Mouse (Mus musculus) cerebral cortex, adult 2 months (tissue): Measurements from ENCODE around the gene 2700049A03Rik.

ENCODE experiments used
- WGBS: fragments of 180-500 bp; shearing (Covaris S2); methylation state at CpG from one replicate; pipeline ENCODE4 v1.1.7; 2018; 5-methylcytosine and 5-hydroxymethylcytosine counted together

Gene 2700049A03Rik

GRCm38 (mm10) chr12:71136130-71136973 is at the start of gene 2700049A03Rik, which contains the start of gene Timm9:
Gene 2700049A03Rik (plus strand): TSS chr12:71136848.
Gene Timm9 (minus strand): TSS chr12:71136684.
- under 1% methylated on average over 52 of the region's 52 CpGs for WGBS

GRCm38 (mm10) chr12:71104275-71104674 is 32.4 kb upstream of the 2700049A03Rik start:
- 93% methylated on average over 4 of the region's 4 CpGs for WGBS

GRCm38 (mm10) chr12:71107216-71107771 is 29.4 kb upstream of the 2700049A03Rik start:
- WGBS: 86% methylated on average over 6 of the region's 6 CpGs

GRCm38 (mm10) chr12:71111331-71111730 is 25.3 kb upstream of the 2700049A03Rik start, which contains the start of gene Tomm20l:
Gene Tomm20l (plus strand): TSS chr12:71111428.
- 13% methylated on average over 33 of the region's 33 CpGs for WGBS

- 59% methylated on average over 10 of the region's 10 CpGs for WGBS
Observed at GRCm38 (mm10) chr12:71113074-71113473, 23.6 kb upstream of the 2700049A03Rik start.

- WGBS: 14% methylated on average over 12 of the region's 12 CpGs
Observed at GRCm38 (mm10) chr12:71113675-71114288, 22.9 kb upstream of the 2700049A03Rik start.

GRCm38 (mm10) chr12:71116411-71116810 is 20.2 kb upstream of the 2700049A03Rik start:
- 67% methylated on average over 5 of the region's 5 CpGs for WGBS

GRCm38 (mm10) chr12:71122731-71123130 is 13.9 kb upstream of the 2700049A03Rik start:
- 91% methylated on average over 10 of the region's 10 CpGs for WGBS

- 79% methylated on average over 9 of the region's 9 CpGs for WGBS
Observed at GRCm38 (mm10) chr12:71123286-71123685, 13.4 kb upstream of the 2700049A03Rik start.

- 13% methylated on average over 5 of the region's 5 CpGs for WGBS
Observed at GRCm38 (mm10) chr12:71135581-71135980, 1.1 kb upstream of the 2700049A03Rik start.

GRCm38 (mm10) chr12:71136974-71137491 is 385 bp downstream of the 2700049A03Rik start:
- under 1% methylated on average over 30 of the region's 30 CpGs for WGBS

DNA sequence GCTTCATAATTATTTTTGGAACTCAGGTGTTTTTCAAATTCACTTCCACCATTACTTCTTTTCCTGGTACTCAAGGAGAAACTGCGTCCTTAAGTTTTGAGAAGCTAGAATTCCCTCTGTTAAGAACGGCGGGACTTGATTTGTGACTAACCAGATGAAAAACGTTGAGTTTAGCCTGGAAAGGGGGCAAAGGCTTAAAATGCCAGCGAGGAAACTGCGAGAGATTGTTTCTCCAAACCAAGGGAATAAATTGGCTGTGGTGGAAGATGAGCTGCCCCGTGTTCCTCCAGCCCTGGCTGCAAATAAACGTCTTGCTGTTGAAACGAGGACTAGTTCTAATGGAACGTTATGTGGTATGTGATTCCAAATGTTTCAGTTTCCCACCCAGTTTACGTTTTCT is 1.0 kb downstream of the 2700049A03Rik start:
- WGBS: 2% methylated on average over 11 of the region's 11 CpGs

DNA sequence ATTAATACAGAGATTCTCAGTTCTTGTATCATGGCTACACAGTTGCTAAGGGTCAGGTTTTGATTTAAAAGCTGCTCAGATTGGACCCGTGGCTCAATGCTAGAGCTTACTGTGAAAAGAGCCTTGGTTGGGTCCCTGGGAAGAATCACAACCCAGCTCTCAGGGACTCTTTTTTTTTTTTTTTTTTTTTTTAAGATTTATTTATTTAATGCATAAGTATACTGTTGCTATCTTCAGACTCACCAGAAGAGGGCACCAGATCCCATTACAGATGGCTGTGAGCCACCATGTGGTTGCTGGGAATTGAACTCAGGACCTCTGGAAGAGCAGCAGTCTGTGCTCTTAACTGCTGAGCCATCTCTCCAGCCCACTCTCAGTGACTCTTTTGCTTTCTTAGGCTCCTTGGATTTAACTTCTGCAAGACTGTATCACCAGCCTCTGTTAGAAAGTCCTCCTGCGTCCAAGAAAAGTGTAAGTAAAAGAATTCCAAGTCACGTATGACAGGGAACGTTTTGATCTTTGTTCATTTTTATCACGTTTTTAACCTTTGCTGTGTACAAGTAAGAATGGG is 2.7 kb downstream of the 2700049A03Rik start:
- WGBS: 79% methylated on average over 5 of the region's 5 CpGs

- WGBS: 88% methylated on average over 3 of the region's 3 CpGs
Observed at GRCm38 (mm10) chr12:71147641-71148040, 11.0 kb downstream of the 2700049A03Rik start.

GRCm38 (mm10) chr12:71148801-71149200 is 12.2 kb downstream of the 2700049A03Rik start:
- 95% methylated on average over 9 of the region's 9 CpGs for WGBS

GRCm38 (mm10) chr12:71149456-71149855 is 12.8 kb downstream of the 2700049A03Rik start:
- 90% methylated on average over 6 of the region's 6 CpGs for WGBS

DNA sequence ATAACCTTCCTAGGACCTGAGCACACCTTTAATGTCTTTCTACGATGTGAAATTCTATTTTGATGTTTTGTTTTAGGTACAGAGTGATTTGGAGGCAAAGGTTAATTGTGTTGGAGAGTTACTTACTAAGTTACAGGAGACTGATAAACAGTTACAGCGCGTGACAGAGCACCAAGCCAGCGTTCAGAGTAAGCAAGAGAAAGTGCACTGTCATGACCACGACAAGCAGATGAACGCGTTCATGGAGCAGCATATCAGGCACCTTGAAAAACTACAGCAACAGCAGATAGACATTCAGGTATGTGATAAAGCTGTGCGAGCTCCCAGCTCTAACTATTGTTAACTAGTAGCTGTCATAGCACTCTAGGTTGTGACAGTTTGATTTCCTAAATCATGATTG is 13.5 kb downstream of the 2700049A03Rik start:
- WGBS: 96% methylated on average over 8 of the region's 8 CpGs

DNA sequence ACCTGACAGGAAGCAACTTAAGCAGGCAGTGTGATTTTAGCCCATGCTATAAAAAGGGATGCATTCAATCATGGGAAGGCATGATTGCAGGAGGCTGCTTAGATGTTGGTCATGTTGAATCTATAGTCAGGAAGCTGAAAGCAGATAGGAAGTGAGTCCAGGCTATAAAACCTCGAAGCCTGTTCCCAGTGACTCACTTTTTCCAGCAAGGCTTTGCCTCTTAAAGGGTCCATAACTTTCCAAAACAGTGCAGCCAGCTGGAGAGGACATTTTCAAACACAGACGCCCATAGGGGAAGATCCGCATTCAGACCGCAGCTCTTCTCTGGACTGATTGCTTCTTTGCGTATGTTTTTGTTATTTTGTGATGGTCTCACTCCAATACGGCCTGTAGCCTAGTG is 18.3 kb downstream of the 2700049A03Rik start:
- WGBS: 92% methylated on average over 6 of the region's 6 CpGs

- 84% methylated on average over 6 of the region's 6 CpGs for WGBS
Observed at GRCm38 (mm10) chr12:71157974-71158373, 21.3 kb downstream of the 2700049A03Rik start.

GRCm38 (mm10) chr12:71164410-71164809 is 27.8 kb downstream of the 2700049A03Rik start:
- 97% methylated on average over 9 of the region's 9 CpGs for WGBS

- 78% methylated on average over 1 of the region's 1 CpGs for WGBS
Observed at GRCm38 (mm10) chr12:71169911-71170310, 33.3 kb downstream of the 2700049A03Rik start.

- 97% methylated on average over 3 of the region's 3 CpGs for WGBS
Observed at GRCm38 (mm10) chr12:71183736-71184135, 47.1 kb downstream of the 2700049A03Rik start.
